Mouse (Mus musculus) heart, embryonic 13.5 days (tissue): Measurements from ENCODE around the gene Nxnl1. TPM values are rescaled to one million over a fixed set of nuclear protein-coding genes. Genes with fewer than 3 reads are reported as not detected.
A peak's percentile ranks its signal among the peaks of the same experiment; 100 is the strongest.

Source experiments
- ATAC-seq: fragments of 200-750 bp; cut with Nextera tagmentation; 2 replicates; pipeline ENCODE4 v1.8.0; 2017; ENCODE audit warnings: moderate TSS enrichment; ENCODE audit not compliant: insufficient number of reproducible peaks, low FRiP score, low TSS enrichment; ENCODE audit errors: extremely low read depth
- H3K27ac ChIP-seq: fragments of 300-500 bp; sonication (generic); replicated peaks from 2 replicates; pipeline ENCODE4 v1.5.1; 2015; ENCODE audit warnings: moderate library complexity, mild to moderate bottlenecking, inconsistent platforms
- H3K27me3 ChIP-seq: fragments of 300-500 bp; sonication (generic); replicated peaks from 2 replicates; pipeline ENCODE4 v1.6.1; 2015; ENCODE audit warnings: mild to moderate bottlenecking, inconsistent platforms
- H3K36me3 ChIP-seq: fragments of 300-500 bp; sonication (generic); 2 replicates; pipeline ENCODE4 v1.6.1; 2015; ENCODE audit warnings: mild to moderate bottlenecking, inconsistent platforms
- H3K4me1 ChIP-seq: fragments of 300-500 bp; sonication (generic); 2 replicates; pipeline ENCODE4 v1.6.1; 2015; ENCODE audit warnings: inconsistent platforms
- H3K4me2 ChIP-seq: fragments of 300-500 bp; sonication (generic); 2 replicates; pipeline ENCODE4 v1.6.1; 2015; ENCODE audit warnings: inconsistent platforms, mild to moderate bottlenecking, moderate library complexity
- H3K4me3 ChIP-seq: fragments of 300-500 bp; sonication (generic); 2 replicates; pipeline ENCODE4 v1.5.1; 2015; ENCODE audit warnings: moderate library complexity, mild to moderate bottlenecking, inconsistent platforms
- H3K9ac ChIP-seq: fragments of 300-500 bp; sonication (generic); 2 replicates; pipeline ENCODE4 v1.6.1; 2015; ENCODE audit warnings: inconsistent platforms, mild to moderate bottlenecking, moderate library complexity
- H3K9me3 ChIP-seq: fragments of 300-500 bp; sonication (generic); 2 replicates; pipeline ENCODE4 v1.6.1; 2016; ENCODE audit warnings: inconsistent platforms
- WGBS: fragments of 180-500 bp; shearing (Covaris S2); methylation state at CpG from one replicate; pipeline ENCODE4 v1.1.7; 2015; ENCODE audit warnings: mixed read lengths; 5-methylcytosine and 5-hydroxymethylcytosine counted together
- polyA plus RNA-seq: library from polyadenylated mRNA; unstranded; fragments of >200 nt; fragmentation: Nextera tagmentation; extraction: Ambion mirVana; gene quantifications from 2 replicates; pipeline ENCODE4 v1.2.1, GENCODE M21; 2015

The Nxnl1 gene
- not detected in 2 replicates for polyA plus RNA-seq

GRCm38 (mm10) chr8:71566501-71566900 is at the start of gene Nxnl1:
Nxnl1 (minus strand) TSS chr8:71566601.
- Histone ChIP-seq H3K9ac (no peak within 1 kb of the TSS), H3K4me1 (peaks cover 35% of the 10 kb centered on the region), H3K36me3 (no peaks in the 10 kb centered on the region), H3K9me3 (peaks cover 7% of the 10 kb centered on the region; the same call in 1 of the 2 replicates), H3K27me3 (peaks cover 72% of the 10 kb centered on the region), H3K4me2 (no peak within 1 kb of the TSS), H3K4me3 (no peak within 1 kb of the TSS), H3K27ac (no peak within 1 kb of the TSS)
- WGBS: 58% methylated on average over 3 of the region's 3 CpGs
- ATAC-seq: no peak

GRCm38 (mm10) chr8:71613418-71613817 is 47.0 kb upstream of the Nxnl1 start:
- no peak overlapping the region for H3K4me3 ChIP-seq
- H3K4me2 ChIP-seq: no peak overlapping the region
- ATAC-seq: no peak
- no peak overlapping the region for H3K27ac ChIP-seq
- H3K4me1 ChIP-seq: peaks cover 26% of the 10 kb centered on the region
- no peaks in the 10 kb centered on the region for H3K27me3 ChIP-seq
- no peak overlapping the region for H3K9ac ChIP-seq
- no peaks in the 10 kb centered on the region for H3K9me3 ChIP-seq
- H3K36me3 ChIP-seq: peaks cover 60% of the 10 kb centered on the region
- WGBS: 43% methylated on average over 4 of the region's 4 CpGs

GRCm38 (mm10) chr8:71612141-71612540 is 45.7 kb upstream of the Nxnl1 start:
- no peak for ATAC-seq
- 43% methylated on average over 5 of the region's 5 CpGs for WGBS
- peak overlapping the region; percentile 83 for H3K4me2 ChIP-seq
- peaks cover 26% of the 10 kb centered on the region for H3K4me1 ChIP-seq
- H3K27ac ChIP-seq: no peak overlapping the region
- peaks cover 48% of the 10 kb centered on the region for H3K36me3 ChIP-seq
- peak overlapping the region; percentile 86 for H3K4me3 ChIP-seq
- H3K9ac ChIP-seq: peak overlapping the region; percentile 94
- H3K9me3 ChIP-seq: no peaks in the 10 kb centered on the region
- H3K27me3 ChIP-seq: no peaks in the 10 kb centered on the region

- no peaks in the 10 kb centered on the region for H3K9me3 ChIP-seq
- peak within 1 kb of the TSS; percentile 94 for H3K9ac ChIP-seq
- peak within 1 kb of the TSS; percentile 83 for H3K4me2 ChIP-seq
- peak within 1 kb of the TSS; percentile 86 for H3K4me3 ChIP-seq
- H3K4me1 ChIP-seq: peaks cover 26% of the 10 kb centered on the region
- H3K27me3 ChIP-seq: no peaks in the 10 kb centered on the region
- WGBS: under 1% methylated on average over 82 of the region's 82 CpGs
- H3K36me3 ChIP-seq: peaks cover 37% of the 10 kb centered on the region
- H3K27ac ChIP-seq: peak within 1 kb of the TSS; percentile 83
- peak; percentile 100 for ATAC-seq
Observed at GRCm38 (mm10) chr8:71610822-71611651, 44.6 kb upstream of the Nxnl1 start, which contains the start of gene Colgalt1. Colgalt1 (plus strand) TSS chr8:71610998.

- no peak for ATAC-seq
- Histone ChIP-seq H3K4me3 (no peak overlapping the region), H3K27ac (no peak overlapping the region), H3K27me3 (peaks cover 63% of the 10 kb centered on the region), H3K4me2 (no peak overlapping the region), H3K36me3 (no peaks in the 10 kb centered on the region), H3K4me1 (peaks cover 21% of the 10 kb centered on the region), H3K9me3 (no peaks in the 10 kb centered on the region), H3K9ac (no peak overlapping the region)
- 64% methylated on average over 7 of the region's 7 CpGs for WGBS
Observed at GRCm38 (mm10) chr8:71604021-71604420, 37.6 kb upstream of the Nxnl1 start.

- Histone ChIP-seq H3K9ac (peak overlapping the region; percentile 69), H3K36me3 (no peaks in the 10 kb centered on the region), H3K9me3 (no peaks in the 10 kb centered on the region), H3K4me2 (peak overlapping the region; percentile 74), H3K4me1 (peaks cover 21% of the 10 kb centered on the region), H3K27ac (no peak overlapping the region), H3K4me3 (peak overlapping the region; percentile 47), H3K27me3 (peaks cover 63% of the 10 kb centered on the region)
- ATAC-seq: peak; percentile 45
- under 1% methylated on average over 32 of the region's 32 CpGs for WGBS
Observed at GRCm38 (mm10) chr8:71602666-71603334, 36.4 kb upstream of the Nxnl1 start.

- Histone ChIP-seq H3K4me1 (peaks cover 21% of the 10 kb centered on the region), H3K4me3 (peak overlapping the region; percentile 47), H3K27me3 (peaks cover 63% of the 10 kb centered on the region), H3K9me3 (no peaks in the 10 kb centered on the region), H3K27ac (no peak overlapping the region), H3K9ac (peak overlapping the region; percentile 69), H3K4me2 (peak overlapping the region; percentile 74), H3K36me3 (no peaks in the 10 kb centered on the region)
- ATAC-seq: peak; percentile 6; the same call in 1 of the 2 replicates
- 4% methylated on average over 64 of the region's 65 CpGs for WGBS
Observed at GRCm38 (mm10) chr8:71601939-71602665, 35.7 kb upstream of the Nxnl1 start.

- Histone ChIP-seq H3K4me1 (peaks cover 23% of the 10 kb centered on the region), H3K27me3 (peaks cover 45% of the 10 kb centered on the region), H3K9ac (no peak overlapping the region), H3K4me3 (no peak overlapping the region), H3K9me3 (no peaks in the 10 kb centered on the region), H3K36me3 (peaks cover 4% of the 10 kb centered on the region; the same call in 1 of the 2 replicates), H3K4me2 (no peak overlapping the region), H3K27ac (no peak overlapping the region)
- WGBS: 82% methylated on average over 5 of the region's 5 CpGs
- no peak for ATAC-seq
Observed at GRCm38 (mm10) chr8:71598841-71599240, 32.4 kb upstream of the Nxnl1 start.

- H3K27ac ChIP-seq: no peak overlapping the region
- no peak overlapping the region for H3K4me2 ChIP-seq
- H3K4me1 ChIP-seq: peaks cover 26% of the 10 kb centered on the region
- no peak for ATAC-seq
- H3K9ac ChIP-seq: no peak overlapping the region
- H3K36me3 ChIP-seq: peaks cover 4% of the 10 kb centered on the region; the same call in 1 of the 2 replicates
- H3K27me3 ChIP-seq: peaks cover 41% of the 10 kb centered on the region
- H3K9me3 ChIP-seq: no peaks in the 10 kb centered on the region
- H3K4me3 ChIP-seq: no peak overlapping the region
Observed at GRCm38 (mm10) chr8:71598375-71598774, 32.0 kb upstream of the Nxnl1 start.

GRCm38 (mm10) chr8:71597451-71597850 is 31.1 kb upstream of the Nxnl1 start, which contains the start of gene Fam129c:
Fam129c (plus strand) TSS chr8:71597648.
- H3K9me3 ChIP-seq: no peaks in the 10 kb centered on the region
- ATAC-seq: no peak
- H3K27me3 ChIP-seq: peaks cover 31% of the 10 kb centered on the region
- no peak within 1 kb of the TSS for H3K9ac ChIP-seq
- no peak within 1 kb of the TSS for H3K27ac ChIP-seq
- WGBS: 89% methylated on average over 3 of the region's 3 CpGs
- H3K4me3 ChIP-seq: no peak within 1 kb of the TSS
- H3K4me1 ChIP-seq: peaks cover 27% of the 10 kb centered on the region
- peaks cover 4% of the 10 kb centered on the region; the same call in 1 of the 2 replicates for H3K36me3 ChIP-seq
- H3K4me2 ChIP-seq: no peak within 1 kb of the TSS

GRCm38 (mm10) chr8:71596798-71597197 is 30.4 kb upstream of the Nxnl1 start:
- H3K9me3 ChIP-seq: no peaks in the 10 kb centered on the region
- peaks cover 21% of the 10 kb centered on the region for H3K4me1 ChIP-seq
- ATAC-seq: no peak
- peaks cover 25% of the 10 kb centered on the region for H3K27me3 ChIP-seq
- no peak overlapping the region for H3K27ac ChIP-seq
- no peak overlapping the region for H3K9ac ChIP-seq
- H3K4me3 ChIP-seq: no peak overlapping the region
- no peak overlapping the region for H3K4me2 ChIP-seq
- peaks cover 4% of the 10 kb centered on the region; the same call in 1 of the 2 replicates for H3K36me3 ChIP-seq
- WGBS: 70% methylated on average over 4 of the region's 4 CpGs
